Mouse (Mus musculus) bone marrow, adult 2 months (tissue): ENCODE measurements around the gene Pnn.

Experiments
- CTCF ChIP-seq: fragments of 200-500 bp; IDR thresholded peaks from 2 replicates; pipeline ENCODE4 v1.5.1; 2011; ENCODE audit warnings: low read length, control low read depth; ENCODE audit not compliant: control insufficient read depth, insufficient read depth
- POLR2A ChIP-seq: fragments of 200-500 bp; IDR thresholded peaks from 2 replicates; pipeline ENCODE4 v1.6.1; 2011; ENCODE audit warnings: low read depth, mild to moderate bottlenecking, control low read depth, low read length, borderline replicate concordance; ENCODE audit not compliant: control insufficient read depth

- no peak for TF ChIP-seq CTCF
- TF ChIP-seq POLR2A: no peak
These were observed 11.2 kb downstream of the Pnn start for GRCm38 (mm10) chr12:59077883-59078282.
